Mouse (Mus musculus): ENCODE data around the gene Efhc1.

The Efhc1 gene

DNA sequence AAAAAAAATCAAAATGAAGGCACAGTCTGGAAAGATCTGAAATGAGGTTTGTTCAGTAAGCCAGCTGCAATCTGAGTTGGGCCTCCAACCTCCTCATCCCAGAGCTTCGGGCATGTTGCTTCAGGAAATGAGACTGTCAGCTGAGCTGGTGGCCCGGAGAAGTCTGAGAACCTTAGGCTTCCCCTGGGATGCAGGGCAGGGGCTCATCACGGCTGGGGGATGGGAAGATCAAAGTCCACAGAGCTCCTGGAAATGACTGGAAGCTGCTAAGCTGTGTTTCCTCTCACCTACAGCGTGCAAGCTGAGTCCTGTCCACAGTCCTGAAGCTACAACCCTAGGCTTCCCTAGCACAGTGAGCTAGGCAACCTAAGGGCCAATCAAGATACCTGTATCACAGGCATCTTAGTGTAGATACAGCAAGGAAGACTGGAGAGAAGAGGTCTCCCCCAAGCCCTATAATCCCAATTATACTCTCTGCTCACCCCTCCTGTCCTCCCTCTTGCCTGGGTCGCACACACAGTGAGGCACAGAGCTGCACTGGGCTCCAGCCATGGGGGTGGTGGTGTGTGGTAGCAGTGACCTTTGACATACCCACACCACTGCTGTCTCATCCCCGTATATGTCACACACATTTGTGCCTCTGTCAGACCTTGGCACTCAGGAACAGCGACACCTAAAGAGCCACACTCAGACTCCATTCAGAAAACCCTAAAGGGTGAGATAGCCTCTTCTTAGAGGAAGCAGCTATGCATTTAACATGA, 56.7 kb downstream of the Efhc1 start:
- no peak for DNase-seq (ENCODE audit: low read depth, low spot score)

DNA sequence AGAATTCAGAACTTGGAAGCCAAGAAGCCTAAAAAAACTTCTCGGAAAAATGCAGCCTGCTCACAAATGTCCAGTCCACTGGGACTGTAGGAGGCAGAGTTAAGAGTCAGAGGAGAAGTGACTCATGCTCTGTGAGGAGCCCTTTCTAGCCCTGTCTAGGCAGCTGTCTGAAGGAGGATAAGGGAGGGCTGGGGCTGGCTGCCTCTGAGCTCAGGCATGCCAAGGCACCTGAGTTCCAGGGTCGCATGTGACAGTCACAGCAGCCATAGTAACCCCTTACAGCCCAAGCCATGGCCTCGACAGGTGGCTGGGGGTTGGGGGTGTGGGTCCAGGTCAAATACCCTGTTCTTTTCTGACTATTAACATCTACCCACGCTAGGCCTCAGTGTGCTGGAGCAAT, 57.5 kb downstream of the Efhc1 start:
- peak; percentile 62 for DNase-seq (ENCODE audit: low read depth, low spot score)

DNA sequence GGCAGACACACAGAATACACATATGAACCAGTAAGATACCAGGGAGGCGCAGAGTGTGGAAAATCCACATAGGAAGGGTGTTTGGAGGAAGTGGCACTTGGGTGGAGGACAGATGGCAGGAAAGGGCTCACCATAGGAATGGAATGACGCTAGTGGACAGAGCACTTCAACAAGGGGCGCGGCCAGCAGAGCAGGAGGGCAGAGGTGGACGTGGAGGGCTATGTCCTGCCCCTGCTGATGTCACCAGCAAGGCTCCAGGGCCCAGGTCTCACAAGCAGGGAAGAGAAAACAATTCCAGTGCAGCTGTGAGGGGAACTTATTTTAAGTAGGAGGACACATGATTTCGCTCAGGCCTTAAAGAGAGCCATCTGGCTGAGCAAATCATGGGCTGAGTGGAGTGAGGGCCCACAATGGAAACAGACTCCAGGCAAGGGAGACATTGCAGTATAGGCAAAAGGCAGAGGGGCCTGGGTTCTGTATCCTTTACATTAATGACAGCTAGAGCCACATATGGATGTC, 58.9 kb downstream of the Efhc1 start:
- DNase-seq (ENCODE audit: low read depth, low spot score), result no peak

DNA sequence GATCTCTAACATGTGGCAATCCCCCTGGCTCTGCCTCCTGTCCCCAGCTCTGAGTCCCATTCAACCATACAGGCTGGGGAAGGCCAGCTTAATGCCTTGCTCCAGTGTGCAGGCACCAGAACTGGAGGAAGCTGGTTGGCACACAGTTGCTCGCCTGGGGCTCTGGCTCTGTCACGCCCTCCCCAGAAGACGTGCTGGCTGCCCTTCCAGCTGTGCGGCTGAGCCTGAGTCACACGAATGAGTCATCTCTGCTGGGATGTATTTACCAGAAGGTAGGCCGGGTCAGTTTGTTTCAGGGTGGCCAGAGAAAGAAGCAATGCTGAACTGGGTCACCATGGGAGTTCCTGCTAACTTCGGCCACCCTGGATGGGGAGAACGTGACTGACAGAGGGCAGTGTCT, 63.0 kb downstream of the Efhc1 start:
- no peak for DNase-seq (ENCODE audit: low read depth, low spot score)

DNA sequence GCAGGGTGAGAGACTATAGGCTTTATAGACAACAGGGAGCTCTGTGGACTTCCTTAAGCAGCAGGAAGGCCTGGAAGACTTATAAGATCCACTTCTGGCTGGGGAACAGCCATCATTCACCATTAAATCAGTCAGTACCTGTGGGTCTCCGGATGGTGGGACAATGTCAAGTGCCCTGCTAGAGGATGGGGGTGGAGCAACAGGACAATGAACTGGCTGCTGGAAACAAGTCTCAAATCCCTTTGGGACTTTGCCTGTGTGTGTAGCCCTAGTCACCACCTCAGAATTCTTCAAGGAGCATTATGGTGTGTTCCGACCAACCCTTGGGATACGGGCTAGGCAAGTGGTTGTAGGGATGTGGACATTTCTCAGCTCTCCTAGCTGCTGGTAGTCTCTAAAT, 71.7 kb downstream of the Efhc1 start:
- DNase-seq (ENCODE audit: low read depth, low spot score), result no peak

DNA sequence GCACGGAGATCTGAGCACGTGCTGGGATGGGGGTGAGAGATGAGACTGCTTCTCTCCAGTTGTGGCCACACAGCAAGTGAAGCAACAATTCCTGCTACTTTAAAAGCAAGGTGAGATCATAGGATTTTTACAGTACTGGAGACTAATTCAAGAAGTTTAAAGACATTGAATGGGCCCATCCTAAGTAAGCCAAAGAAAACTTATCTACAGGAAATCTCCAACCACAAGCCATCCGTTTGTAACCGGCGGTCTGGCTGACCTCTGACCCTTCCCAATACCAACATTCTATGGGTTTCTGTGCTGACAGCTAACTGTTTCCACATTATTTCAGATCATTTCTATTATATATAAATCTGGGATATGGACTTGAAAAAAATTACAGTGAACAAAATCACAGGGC, 73.8 kb downstream of the Efhc1 start:
- DNase-seq (ENCODE audit: low read depth, low spot score), result no peak

DNA sequence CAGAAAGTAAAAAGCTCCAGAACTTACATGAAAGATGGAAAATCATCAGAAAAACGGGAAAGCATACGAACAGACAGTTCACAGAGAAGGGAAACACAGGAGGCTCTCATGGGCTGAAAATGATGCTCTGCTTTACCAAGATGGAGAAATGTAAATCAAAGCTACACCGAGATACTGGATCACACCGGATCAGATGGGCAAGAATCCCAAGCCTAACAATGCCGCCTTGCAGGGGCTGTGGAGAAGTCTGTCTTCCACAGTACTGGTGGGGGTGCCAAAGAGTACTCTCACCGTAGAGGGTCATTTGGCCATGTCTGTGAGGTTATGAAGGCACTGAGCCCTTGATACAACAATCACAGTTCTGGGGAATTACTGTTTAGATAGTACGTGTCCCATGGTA, 75.1 kb downstream of the Efhc1 start:
- no peak for DNase-seq (ENCODE audit: low read depth, low spot score)

DNA sequence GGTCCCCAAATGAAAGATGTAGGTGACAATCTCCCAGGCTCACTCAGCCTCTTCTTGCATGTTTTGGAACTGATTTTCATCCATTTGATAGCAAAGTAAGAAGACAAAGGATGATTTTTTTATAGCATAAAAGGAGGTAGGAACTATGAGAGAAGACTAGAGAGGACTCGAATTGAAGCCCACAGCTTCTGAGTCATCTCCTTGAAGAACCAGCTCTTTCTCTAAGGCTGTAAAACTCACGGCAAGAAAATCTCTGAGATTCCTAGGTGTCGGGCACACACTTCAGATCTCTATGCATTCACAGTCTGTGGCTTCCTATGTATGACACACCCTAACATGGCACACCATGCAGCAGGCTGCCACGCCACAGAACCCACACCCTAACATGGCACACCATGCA, 77.6 kb downstream of the Efhc1 start:
- no peak for DNase-seq (ENCODE audit: low read depth, low spot score)

DNA sequence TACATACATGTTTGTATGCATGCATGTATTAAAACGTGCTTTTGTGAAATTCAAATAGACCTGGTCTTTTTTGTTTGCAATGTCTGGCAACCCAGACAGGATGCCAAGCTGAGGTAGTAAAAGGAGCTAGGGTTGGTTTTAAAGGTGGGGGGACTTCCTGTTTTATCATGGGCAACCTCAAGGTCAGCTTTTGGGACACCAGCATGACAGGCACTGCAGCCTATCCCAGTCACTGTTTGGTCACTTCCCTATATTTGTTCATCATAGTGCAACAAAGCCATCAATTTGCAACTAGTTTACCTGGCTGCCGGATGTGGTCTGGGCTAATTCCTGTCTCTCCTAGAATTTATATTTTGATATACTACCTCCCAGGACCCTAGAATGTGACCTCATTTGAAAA, 80.2 kb downstream of the Efhc1 start:
- no peak for DNase-seq (ENCODE audit: low read depth, low spot score)

DNA sequence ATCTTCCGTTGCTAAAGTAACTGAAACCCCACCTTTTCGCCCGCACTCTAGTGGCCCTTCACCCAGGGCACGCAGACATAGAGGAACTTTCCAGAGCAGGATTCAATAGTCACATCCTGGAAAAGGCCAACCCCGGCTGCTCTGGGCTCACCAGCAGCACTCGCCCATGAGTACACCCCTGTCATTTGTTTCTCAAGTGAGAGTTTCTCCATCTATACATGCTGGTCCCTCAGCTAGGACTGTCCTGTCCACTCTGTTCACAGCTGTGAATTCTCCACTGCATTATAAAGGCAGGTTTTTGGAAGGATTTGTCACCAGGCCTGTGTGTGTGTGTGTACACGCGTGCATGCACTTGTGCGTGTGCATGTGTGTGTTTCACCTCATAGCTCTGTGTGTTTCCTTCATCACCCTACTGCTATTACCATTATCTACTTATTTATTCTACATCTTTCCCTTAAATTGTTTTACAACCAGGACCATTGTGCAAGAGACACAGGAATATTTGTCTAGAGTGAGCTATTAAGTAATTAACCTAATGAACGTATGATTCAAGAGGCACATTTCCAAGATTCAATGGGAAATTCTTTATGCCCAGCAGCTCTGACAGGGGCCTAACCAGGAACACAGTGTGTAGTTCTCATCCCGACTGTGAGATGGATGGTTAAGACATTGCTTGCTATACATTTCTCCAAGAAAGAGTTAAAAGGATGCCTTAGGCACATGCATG, 81.8 kb downstream of the Efhc1 start:
- DNase-seq (ENCODE audit: low read depth, low spot score), result no peak

DNA sequence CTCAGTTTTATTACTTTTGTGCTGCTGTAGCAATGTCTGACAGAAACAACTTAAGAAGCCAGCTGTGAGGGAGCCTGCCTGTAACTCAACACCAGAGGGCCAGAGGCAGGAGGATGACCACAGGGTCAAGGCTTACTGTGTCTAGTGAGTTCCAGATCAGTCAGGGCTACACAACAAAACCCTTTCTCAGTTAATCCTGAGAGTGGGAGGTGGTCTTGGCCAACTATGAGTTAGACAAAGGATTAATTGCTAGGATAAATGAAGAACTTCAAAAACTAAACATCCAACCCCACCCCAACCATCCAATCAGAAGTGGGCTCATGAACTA, 82.3 kb downstream of the Efhc1 start:
- no peak for DNase-seq (ENCODE audit: low read depth, low spot score)

DNA sequence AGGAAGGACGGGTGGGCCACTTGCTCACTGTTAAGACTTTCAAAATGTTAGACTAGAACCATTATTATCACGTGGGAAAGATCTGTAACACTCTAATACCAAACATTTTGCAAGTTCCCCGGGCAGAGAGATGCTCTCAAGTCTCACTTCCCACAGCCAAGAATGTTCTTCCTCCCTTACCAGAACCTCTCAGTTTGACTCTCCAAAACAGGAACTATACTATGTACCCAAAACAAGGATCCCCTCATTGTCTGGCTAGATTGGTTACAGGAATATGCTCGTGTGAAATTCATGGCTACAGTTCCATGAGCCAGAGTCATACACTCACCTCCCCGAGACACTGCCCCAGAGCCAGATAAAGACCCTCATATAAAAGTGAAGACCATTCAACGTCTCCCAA, 84.5 kb downstream of the Efhc1 start:
- peak; percentile 79 for DNase-seq (ENCODE audit: low read depth, low spot score)

DNA sequence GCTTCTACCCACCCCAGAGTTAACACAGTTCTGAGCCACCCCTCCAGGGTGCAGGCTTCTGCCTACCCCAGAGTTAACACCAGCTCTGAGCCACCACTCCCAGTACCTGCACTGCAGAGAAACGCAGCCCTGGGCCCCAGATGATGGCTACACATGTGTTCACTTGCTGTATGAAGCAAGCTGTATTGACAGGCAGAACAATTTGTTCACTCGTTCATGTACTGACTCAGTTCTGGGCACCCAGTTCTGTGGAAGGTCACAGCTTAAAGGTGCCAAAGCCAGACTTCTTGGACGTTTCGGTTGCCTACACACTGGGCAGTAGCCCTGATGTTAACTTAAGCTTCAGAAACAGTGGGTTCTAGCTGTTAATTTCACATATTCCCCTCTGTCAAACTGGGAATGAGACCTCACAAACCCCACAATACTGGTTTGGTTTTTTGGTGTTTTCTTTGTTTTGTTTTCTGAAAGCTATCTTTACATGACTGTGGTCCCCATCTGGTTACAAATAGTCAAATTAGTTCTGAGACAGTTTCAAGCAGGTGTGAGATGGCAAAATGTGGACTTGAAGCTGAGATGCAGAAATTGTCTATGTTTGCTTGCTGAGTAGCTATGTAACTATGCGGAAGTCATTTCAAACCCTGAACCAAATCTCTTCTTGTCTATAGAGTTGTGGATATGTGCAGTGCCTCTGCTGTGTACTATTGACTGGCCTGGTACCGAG, 86.6 kb downstream of the Efhc1 start:
- peak; percentile 83 for DNase-seq (ENCODE audit: low read depth, low spot score)

DNA sequence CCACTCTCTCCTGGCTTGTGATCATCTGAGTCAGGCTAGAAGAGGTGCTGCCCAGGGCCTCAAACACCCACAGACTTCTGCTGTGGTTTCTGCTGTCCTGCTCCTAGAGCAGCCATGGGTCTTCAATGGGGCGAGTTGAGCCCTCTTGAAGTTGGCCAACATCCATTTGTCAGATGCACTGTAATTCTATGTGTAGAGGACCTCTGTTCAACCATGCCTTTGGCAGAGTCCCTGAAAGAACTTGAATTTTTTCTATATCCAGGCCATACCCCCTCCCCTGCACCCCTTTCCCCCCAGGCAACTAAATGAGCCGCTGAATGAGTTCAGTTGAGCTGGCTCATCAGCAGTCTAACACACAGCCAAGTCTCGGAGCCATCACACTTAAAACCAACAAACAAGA, 88.1 kb downstream of the Efhc1 start:
- no peak for DNase-seq (ENCODE audit: low read depth, low spot score)

DNA sequence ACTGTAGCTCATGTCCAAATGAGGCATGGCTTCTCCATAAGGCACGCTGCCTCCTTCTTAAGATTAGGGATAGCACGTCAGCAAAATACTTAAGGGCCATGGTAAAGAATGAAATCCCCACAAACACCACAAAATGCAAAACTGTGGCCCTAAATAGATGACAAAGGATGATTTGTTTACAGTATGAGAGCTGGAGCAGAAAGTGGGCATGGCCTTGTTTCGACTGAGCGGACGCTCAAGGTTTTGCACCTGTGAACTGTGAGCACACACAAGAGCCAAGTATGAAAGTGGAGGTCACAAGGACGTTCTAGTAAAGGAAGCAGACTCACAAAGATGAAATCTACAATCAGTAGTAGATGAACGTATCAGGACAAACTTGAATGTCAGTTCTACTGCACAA, 88.7 kb downstream of the Efhc1 start:
- peak; percentile 94 for DNase-seq (ENCODE audit: low read depth, low spot score)

All from A20 (cell line).